In the genomic region with DNA sequence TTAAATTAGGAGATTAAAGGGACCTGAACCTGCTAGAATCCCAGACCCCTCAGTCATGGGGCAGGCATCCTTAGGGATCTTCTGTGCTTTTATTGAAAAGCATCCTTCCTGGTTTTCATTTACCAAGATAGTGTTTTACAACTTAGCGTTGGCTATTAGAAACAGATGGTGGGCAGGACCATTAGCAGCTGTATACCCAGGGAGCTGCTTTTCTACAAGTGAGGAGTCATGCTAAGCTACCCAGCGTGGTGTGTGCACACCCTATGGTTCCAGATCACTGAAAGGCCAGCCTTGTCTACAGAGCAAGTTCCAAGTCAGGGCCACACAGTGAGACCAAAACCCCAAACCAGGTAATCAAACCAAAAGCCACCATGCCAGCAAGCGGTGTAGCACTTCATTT, we compare ENCODE assay signal across 16 mouse cellular contexts. TPM values are rescaled to one million over a fixed set of nuclear protein-coding genes. Genes with fewer than 3 reads are reported as not detected.
"Had no signal": no experiment of that assay in that cellular context is flagged by ENCODE, and none has a peak within 500 bp of the region (broad histone marks: within the 10 kb centered on the region; RNA-seq: fewer than 3 reads in every experiment).

No protein-coding gene starts in this region.

- H3K9me3 ChIP-seq: limb, embryonic 13.5 days; midbrain, embryonic 10.5 days; midbrain, embryonic 15.5 days; neural tube, embryonic 12.5 days had no signal

- H3K4me3 ChIP-seq: limb, embryonic 13.5 days; midbrain, embryonic 10.5 days; midbrain, embryonic 15.5 days; neural tube, embryonic 12.5 days had no signal

- H3K27me3 ChIP-seq: limb, embryonic 13.5 days; midbrain, embryonic 15.5 days; neural tube, embryonic 12.5 days had no signal

- DNase-seq: kidney, adult 11 months; kidney, adult 9 months; kidney, postnatal 36 days; lung, adult 18-20 months; lung, postnatal 36 days; thymus, postnatal 4 days had no signal

- H3K9ac ChIP-seq: limb, embryonic 13.5 days; liver, embryonic 14.5 days; midbrain, embryonic 15.5 days; neural tube, embryonic 12.5 days had no signal

- ATAC-seq: midbrain, embryonic 15.5 days had no signal

- H3K4me2 ChIP-seq: limb, embryonic 13.5 days; midbrain, embryonic 15.5 days; neural tube, embryonic 12.5 days had no signal

- H3K27ac ChIP-seq: kidney, postnatal 0 days; limb, embryonic 13.5 days; liver, embryonic 14.5 days; midbrain, embryonic 10.5 days; midbrain, embryonic 15.5 days; neural tube, embryonic 12.5 days; stomach, postnatal 0 days had no signal

RNA-seq across cellular contexts. Expression of gene Gm28729, which starts 52.7 kb away (rescaled TPM):
- total RNA-seq: liver, adult 2 months; monocyte, adult 5-6 weeks; neutrophil, adult 5-6 weeks had no signal
- polyA plus RNA-seq: liver, adult 2 months; midbrain, embryonic 10.5 days; neural tube, embryonic 12.5 days; stomach, postnatal 0 days had no signal
